Mouse (Mus musculus): ENCODE results near the gene Eva1a. TPM values are rescaled to one million over a fixed set of nuclear protein-coding genes. Genes with fewer than 3 reads are reported as not detected.

The Eva1a gene
- total RNA-seq, 2 experiments from 2014 or later: 12.7 to 14.2 TPM

DNA sequence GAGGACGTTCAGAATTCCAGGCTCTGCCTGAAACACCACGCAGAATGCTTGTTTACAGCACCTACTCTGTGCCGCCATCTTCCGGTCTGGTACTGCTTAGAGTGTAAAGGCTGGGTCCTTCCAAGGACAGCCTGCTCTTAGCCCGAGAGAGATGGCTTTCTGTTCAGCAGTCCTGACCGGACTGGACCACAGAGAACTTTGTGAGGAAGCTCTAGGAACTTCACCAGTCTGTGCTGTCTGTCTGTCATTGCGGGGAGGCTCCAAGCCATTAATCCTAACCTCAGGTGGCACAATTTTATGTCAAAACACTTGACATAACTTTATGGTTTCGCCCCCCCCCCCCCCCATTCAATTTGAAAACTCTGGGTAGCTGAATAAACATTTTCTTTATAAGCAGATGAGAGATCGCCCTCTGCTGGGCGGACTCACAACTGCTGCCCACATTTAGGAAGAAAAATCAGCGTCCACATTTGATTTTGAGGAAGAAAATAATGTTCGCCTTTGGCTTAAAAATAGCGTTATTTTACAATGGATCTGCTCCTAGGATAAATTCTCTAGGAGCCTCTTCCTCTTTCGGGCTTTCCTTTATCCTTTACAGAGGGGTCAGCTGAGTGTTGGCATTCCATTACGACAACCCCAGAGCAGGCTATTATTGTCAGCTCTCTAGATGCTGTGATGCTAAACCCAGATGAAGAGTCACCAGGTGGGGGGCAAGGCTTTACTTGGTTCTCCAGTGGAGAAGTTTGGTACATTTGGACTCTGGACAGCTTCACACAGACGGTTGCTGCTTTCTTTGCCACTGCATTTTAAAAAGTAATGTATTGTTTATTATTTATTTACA is 78.7 kb downstream of the Eva1a start:
- peak in 1 of 2 experiments; percentile 77 for DNase-seq (ENCODE audit: low spot score in 2 of 2)

DNA sequence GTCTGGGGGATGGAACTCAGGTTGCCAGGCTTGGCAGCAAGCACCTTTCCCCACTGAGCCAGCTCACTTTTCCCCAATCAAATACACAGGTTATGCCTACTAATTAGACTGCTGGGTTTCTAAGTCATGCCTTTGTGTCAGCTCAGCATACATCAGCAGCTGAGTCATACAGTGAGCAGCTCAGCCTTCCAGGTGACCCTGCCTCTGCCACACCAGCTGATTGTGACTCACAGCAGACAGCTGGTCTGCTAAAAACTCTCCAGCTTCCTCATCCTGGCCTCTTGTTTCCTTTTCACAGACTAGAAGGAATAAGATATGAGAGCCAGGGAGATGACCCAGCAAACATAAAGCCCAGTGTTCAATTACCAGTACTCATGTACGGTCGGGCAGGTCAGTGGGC is 84.3 kb downstream of the Eva1a start:
- DNase-seq (ENCODE audit: low spot score in 2 of 2): no peak

DNA sequence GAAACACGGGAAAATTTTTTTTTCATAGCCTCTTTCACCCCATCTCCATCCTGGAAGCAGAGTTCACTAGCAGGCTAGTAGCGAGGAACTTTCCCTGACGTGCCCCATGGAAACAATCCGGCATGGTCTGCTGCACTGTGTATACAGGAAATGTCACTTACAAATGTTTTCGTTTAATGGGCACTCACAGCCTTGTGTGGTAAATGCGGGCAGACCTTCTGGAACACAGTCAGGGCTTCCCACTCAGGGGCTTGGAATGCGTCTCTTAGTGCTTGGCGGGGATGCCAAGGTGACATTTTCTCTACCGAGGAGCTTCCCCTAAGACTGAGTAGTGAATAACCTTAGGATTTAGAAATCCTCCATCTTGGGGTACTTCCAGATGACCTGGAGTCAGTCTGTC is 87.0 kb downstream of the Eva1a start:
- DNase-seq (ENCODE audit: low spot score in 2 of 2): no peak

DNA sequence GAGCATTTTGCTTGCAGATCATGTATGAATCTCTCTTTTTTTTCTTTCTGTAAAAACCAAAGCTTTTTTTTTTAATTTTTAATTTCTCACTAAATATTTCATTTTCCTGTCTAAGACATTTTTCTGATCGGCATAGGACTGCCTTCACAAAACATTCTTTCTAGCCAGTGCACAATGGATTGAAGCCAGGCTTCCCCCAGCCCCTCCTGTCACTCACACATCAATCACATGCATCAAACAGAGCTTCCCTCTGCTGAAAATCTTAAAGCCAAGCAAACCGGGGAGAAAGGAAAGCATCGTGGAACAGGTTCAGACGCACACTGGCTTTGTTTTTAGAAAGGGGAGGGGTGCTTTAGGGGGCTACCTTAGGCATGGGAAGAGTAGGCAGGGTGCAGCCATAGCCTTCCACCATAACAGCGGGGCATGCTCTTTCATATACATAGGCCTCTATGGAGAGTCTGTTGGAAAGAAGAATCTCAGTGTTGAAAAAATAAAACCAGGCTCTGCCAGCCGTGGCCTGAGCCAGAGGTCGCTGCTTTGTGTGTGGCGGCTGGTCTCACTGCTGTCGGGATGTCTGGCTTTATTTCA is 88.9 kb downstream of the Eva1a start:
- DNase-seq (ENCODE audit: low spot score in 2 of 2): no peak

DNA sequence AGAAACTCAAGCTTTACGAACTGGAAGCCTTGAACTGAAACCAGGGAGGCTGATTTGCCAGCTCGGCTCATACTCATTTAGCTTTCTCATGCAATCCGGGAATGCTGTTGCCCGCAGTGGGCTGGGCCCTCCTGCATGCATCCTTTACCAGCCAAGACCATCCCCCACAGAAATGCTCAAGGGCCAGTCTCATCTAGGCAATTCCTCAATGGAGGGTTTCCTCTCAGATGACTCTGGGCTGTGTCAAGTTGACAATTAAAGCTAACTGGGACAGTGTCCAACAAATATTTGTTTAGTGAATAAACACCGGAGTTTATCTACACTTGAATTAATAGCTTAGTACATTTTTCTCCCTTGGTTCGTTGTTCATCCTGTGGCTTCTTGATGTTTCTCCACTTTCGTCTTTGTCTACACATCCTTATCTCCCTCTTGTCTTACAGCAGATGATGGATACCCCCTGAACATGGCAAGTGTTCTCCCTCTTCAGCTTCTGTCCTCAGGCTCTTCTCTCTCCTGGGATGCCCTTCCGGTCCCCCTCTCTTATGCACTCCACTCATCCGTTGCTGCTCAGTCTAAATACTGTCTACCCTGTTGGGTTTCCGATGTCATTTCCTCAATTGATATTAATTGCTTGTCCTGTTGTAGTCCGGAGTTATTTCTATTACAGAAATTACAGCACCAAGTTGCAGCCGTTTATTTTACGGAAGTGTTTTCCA is 92.2 kb downstream of the Eva1a start:
- DNase-seq (ENCODE audit: low spot score in 2 of 2): no peak

DNA sequence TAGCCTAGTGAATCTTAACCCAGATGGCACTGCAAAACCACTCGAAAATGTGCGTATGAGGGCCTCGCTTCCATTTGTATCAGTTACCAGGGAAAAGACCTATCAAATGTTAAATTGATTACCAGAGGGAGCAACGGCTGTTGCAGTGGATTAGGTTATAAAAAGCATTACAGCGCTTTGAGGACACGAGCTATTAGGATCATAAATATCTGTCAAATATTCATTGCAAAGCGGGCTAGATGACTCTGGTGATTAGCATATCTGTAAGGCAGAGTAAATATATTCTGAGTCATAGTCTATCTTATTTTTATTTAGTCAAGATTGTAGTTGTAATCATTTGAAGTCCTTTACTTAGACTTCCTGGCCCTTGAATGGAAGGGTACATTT is 92.7 kb downstream of the Eva1a start:
- DNase-seq (ENCODE audit: low spot score in 2 of 2): peak in 1 of 2 experiments; percentile 10

DNA sequence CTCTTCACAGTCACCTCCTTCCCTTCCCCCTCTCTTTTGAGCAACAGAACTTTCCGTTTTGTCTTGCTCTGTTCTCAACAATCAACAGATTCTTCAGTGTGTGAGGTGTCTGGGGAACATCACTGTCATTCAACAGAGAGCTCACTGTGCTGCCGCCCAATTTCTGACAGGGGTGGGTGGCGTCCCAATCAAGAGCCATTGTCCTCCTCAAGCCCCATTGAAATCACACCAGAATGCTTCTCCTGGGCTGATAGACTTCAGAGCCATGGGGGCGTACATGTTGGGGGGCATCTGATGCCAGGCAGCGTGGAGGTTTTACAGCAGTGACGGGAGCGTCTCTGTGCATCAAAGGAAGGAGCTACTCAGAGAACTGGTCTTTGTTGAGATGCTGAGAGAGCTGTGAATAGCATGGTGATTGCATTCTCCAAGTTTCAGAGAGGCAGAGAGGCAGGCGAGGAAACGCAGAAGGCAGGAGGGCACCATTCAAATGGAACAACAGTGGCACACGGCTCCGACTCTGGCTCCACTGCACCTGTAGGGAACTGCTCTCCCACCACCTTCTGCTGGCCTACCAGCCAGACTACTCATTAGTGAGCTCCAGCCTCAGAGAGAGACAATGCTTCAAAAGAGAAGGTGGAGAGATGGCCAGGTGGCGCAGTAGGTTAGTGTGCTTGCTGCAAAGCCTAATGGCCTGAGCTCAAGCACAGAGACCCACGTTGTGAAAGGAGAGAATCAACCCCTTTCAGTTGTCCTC is 95.3 kb downstream of the Eva1a start:
- peak in 1 of 2 experiments; percentile 8 for DNase-seq (ENCODE audit: low spot score in 2 of 2)

Other genes starting within 250 kb of the Eva1a start
- gene Gcfc2, start 117.4 kb upstream of the Eva1a start, total RNA-seq (2021): 1 to 10 TPM; 9.4 to 9.5 TPM
- 10 to 100 TPM; 33.9 to 38.3 TPM for gene Mrpl19, start 75.1 kb upstream of the Eva1a start, total RNA-seq (2021)

Data from layer of hippocampus, adult 18-20 months (tissue).